Mouse (Mus musculus) T-cell, adult 2 months (primary cell): ENCODE results near the gene Armc9.
A peak's percentile ranks its signal among the peaks of the same experiment; 100 is the strongest.

Experiments
- DNase-seq: peaks from one replicate; pipeline ENCODE4 v3.0.0; 2022; ENCODE audit warnings: low spot score

Gene Armc9

GRCm38 (mm10) chr1:86154133-86154823 lies at the start of gene Armc9:
Gene Armc9 (plus strand): TSS chr1:86154780.
- DNase-seq = peak; percentile 97

- DNase-seq = no peak
These were observed 49.5 kb upstream of the Armc9 start for GRCm38 (mm10) chr1:86105054-86105453.

GRCm38 (mm10) chr1:86111779-86112178 lies 42.8 kb upstream of the Armc9 start, which contains the start of gene Htr2b:
Gene Htr2b (minus strand): TSS chr1:86111970.
- no peak for DNase-seq

DNA sequence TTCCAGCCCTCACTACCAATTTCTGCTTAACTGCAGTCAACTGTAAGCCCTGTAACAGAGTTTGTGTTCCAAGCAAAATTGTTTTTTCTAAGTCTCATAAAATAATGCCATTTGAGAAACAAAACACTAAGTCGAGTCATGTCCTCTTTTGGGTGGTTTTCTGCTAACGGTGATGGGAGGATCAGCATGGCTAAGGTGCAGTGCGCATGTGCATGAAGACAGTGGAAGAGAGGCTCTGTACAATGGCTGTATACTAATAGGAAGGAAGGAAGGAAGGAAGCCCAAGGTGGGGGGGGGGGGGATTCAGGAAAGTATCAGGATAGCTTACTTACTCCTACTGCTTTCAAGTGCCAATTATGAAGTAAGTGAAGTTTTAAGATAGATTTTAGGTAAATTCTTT lies 40.4 kb upstream of the Armc9 start:
- DNase-seq = no peak

GRCm38 (mm10) chr1:86119549-86119948 lies 35.0 kb upstream of the Armc9 start:
- DNase-seq = no peak

DNA sequence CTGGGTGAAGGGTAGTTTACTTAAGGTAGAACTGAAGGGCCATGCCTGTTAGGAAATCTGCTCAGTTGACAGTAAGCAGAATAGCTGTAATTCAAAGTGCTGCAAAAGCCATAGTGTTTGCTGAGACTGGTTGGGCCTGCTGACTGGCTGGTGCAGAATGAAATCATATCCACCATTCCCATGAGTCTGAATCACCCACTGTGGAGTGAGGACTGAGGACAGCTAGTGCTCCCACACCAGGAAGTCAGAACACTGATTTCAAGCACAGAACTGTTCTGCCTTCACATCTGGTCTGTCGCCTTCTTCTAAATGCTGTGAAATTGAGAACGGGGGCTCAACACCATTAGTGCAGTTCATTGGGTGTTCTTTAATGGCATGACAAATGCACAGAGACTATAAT lies 28.5 kb upstream of the Armc9 start:
- DNase-seq = no peak

DNA sequence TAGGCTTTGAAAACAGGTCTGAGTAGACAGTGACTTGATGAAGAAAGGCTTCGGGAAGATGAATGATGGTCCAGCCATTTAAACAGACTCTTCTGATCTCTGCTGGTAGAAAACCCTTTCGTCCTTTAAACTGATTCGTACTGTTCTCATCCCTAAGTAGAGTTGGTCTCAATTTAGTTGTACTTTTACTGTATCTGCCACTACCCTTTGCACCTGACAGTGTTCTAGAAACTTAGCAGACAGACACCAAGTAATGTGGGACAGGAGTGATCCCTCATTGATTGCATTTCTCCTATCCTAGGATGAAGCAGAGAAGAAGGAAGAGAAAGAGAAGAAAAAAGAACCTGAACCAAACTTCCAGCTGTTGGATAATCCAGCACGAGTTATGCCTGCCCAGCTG lies 21.2 kb upstream of the Armc9 start, which contains the start of gene Gm21972:
Gm21972 (plus strand) TSS at position 301 of the 400 bp plus-strand sequence.
- no peak for DNase-seq

GRCm38 (mm10) chr1:86135315-86135714 lies 19.3 kb upstream of the Armc9 start:
- DNase-seq = no peak

DNA sequence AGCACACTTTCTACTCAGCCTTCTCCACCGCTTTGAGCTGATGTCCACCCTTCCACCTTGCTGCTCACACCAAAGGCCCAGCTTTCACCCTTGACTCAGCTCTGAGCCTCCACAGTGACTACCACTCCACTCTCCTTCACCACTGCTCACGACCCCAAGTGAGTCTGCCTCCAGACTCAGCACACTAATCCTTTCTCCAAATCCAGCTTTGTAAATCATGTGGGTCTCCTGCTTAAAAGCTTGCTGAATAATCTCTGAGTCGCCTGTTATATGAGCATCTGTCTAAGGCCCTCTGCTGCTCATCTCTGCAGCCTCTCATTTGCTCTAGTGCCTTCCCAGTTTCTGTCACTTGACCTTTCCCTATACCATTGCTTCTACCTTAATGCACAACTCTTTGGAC lies 13.5 kb upstream of the Armc9 start:
- DNase-seq = no peak

DNA sequence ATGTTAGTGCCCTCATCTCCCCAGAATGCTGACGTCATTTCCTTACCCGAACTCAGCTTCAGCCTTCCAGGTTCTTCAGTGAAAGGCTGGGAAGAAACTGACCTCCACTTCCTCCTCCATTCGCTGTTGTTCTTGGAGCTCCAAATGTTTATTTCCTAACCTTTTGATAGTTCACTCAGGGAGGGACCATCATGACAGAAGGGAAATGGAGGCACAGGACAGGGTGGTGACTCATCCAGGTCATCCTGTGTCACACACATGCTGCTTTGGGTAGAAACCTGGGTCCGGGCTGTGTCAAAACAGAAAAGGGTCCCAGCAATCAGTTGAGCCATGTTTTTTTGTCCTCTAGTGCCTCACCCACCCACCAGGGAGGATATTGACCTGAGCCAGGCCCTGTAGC lies 11.4 kb upstream of the Armc9 start:
- no peak for DNase-seq

DNA sequence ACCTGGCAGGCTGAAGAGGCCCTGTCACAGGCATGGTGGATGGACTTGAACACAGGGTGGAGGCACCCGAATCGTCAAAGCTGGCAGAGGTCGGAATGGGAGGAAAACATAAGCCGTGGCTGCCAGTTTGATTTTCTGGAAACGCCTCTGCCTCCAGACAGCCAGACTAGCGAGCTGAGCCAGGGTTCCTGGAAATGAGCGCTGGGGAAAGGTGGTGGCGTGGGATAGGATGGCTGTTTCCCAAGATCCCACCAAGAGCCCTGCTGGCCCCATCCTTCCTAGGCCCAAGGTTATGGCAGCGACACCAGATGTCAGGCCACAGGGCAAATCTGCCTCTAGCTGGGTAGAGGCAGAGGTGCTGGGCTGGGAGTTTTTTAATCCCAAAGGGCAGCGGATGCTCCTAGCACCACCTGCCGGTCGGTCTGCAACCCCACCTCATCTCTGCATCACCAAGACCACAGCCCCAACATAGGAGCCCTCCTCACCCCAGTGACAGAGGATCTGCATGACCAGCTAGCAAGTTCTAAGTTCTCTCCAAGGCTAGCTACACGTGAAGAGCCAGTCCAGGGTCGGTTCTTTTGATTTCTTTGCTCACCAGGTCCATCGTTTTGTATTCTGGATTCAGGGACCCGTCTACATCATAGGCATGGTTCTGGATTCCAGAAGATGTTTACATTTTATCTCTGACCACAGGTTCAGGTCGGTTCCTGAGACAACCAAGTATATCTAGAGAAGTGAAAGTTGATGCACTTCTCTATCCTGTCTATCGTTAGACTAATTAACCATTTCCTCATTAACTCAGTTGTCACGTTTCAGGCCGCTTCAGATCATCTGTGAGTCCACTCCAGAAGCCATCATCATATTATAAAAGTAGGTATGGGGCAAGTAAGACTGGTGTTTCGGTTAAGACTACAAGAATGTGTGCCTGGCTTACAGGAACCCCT lies 10.3 kb upstream of the Armc9 start:
- DNase-seq = no peak

- no peak for DNase-seq
These were observed 8.3 kb upstream of the Armc9 start for GRCm38 (mm10) chr1:86146293-86146692.

GRCm38 (mm10) chr1:86147557-86147956 lies 7.0 kb upstream of the Armc9 start:
- no peak for DNase-seq

DNA sequence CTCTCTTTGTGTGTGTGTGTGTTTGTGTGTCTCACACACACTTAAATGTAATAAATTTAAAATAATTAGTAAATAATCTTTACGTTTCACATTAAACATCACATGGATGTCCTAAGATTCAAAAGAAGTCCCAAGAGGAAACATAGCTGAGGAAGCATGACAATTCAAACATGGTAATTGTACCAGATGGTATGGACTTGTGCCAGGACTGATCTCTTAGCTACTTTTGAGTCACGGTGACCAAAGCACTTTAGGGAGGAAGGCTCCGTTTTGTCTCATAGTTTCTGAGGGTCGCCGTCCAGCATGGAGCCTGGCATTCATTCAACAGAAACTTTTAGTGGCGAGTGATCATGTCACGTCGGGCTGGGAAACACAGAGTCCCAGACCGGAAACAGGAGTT lies 6.4 kb upstream of the Armc9 start:
- no peak for DNase-seq

- DNase-seq = no peak
These were observed 3.7 kb upstream of the Armc9 start for GRCm38 (mm10) chr1:86150929-86151328.

GRCm38 (mm10) chr1:86151376-86151775 lies 3.2 kb upstream of the Armc9 start:
- no peak for DNase-seq

- no peak for DNase-seq
These were observed 2.0 kb upstream of the Armc9 start for GRCm38 (mm10) chr1:86152618-86153017.

DNA sequence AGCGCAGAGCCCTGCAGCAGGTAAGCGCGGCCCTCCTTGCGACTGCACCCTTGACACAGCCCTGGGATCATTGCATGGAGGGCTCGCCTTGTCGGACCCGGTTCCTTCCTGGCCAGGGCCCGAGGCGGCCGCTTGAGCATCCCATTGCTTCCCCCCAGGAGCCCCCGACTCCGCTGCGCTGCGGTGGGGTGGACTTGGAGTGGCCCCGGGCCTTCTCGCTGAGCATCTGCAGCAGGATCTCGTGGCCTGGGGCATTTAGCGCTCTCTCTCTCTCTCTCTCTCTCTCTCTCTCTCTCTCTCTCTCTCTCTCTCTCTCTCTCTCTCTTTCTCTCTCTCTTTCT lies 214 bp downstream of the Armc9 start:
- no peak for DNase-seq

DNA sequence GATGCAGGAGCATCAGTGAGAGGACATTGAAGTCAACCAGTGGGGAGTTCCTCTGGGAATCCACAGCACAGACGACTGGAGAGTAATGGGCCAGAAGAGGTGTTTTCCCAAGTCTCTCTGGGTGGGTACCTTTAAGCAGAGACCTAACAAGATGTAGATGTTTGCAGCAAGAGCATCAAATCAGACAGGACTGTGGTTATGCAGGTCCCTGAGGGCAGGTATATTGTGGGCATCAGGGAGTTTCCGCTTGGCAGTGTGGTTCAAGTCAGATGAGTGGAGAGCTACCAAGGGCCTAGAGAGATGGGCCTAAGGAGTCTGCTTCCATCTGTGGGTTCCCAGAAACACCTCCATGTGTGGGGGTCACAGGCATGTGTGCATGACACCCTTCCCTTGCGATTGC lies 1.5 kb downstream of the Armc9 start:
- no peak for DNase-seq

- no peak for DNase-seq
These were observed 2.0 kb downstream of the Armc9 start for GRCm38 (mm10) chr1:86156595-86156994.

- DNase-seq = no peak
These were observed 5.5 kb downstream of the Armc9 start for GRCm38 (mm10) chr1:86160059-86160458.

DNA sequence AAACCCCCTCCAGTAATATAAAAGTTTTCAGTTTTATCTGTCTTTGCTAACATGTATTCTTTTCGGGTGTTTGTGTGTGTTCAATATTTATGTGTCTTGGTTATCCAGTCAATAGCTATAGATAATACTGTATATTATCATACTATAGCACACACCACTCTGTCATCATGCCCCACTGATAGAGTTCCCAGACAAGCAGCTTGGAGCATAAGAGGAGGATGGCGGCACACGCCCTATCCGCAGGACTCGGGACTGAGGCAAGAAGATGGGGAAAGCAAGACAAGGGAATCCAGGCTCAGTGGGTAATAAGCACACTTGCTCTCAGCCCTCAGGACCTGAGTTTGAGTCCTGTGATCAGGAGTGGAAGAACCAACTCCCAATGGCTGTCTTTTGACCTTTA lies 5.9 kb downstream of the Armc9 start:
- DNase-seq = no peak

GRCm38 (mm10) chr1:86161061-86161460 lies 6.5 kb downstream of the Armc9 start:
- DNase-seq = no peak
